Mouse (Mus musculus) forebrain, embryonic 10.5 days (tissue): Measurements from ENCODE around the gene Prpf40a. TPM values are rescaled to one million over a fixed set of nuclear protein-coding genes. Genes with fewer than 3 reads are reported as not detected.

ENCODE experiments used
- DNase-seq: peaks from one replicate; pipeline ENCODE4 v3.0.0-alpha.2; 2017; ENCODE audit warnings: low spot score; ENCODE audit errors: extremely low spot score
- H3K27ac ChIP-seq: fragments of 300-500 bp; sonication (generic); 2 replicates; pipeline ENCODE4 v1.5.1; 2016; ENCODE audit warnings: mild to moderate bottlenecking
- H3K27me3 ChIP-seq: fragments of 300-500 bp; sonication (generic); 2 replicates; pipeline ENCODE4 v1.6.1; 2016; ENCODE audit warnings: mild to moderate bottlenecking; ENCODE audit not compliant: poor library complexity, severe bottlenecking
- H3K36me3 ChIP-seq: fragments of 300-500 bp; sonication (generic); replicated peaks from 2 replicates; pipeline ENCODE4 v1.6.1; 2016; ENCODE audit warnings: mild to moderate bottlenecking, moderate library complexity
- H3K4me1 ChIP-seq: fragments of 300-500 bp; sonication (generic); 2 replicates; pipeline ENCODE4 v1.6.1; 2016
- H3K4me3 ChIP-seq: fragments of 300-500 bp; sonication (generic); 2 replicates; pipeline ENCODE4 v1.5.1; 2016; ENCODE audit warnings: mild to moderate bottlenecking, moderate library complexity
- H3K9me3 ChIP-seq: fragments of 300-500 bp; sonication (generic); 2 replicates; pipeline ENCODE4 v1.6.1; 2016; ENCODE audit warnings: mild to moderate bottlenecking, moderate library complexity
- WGBS: fragments of 180-500 bp; shearing (Covaris S2); methylation state at CpG from one replicate; pipeline ENCODE4 v1.1.7; 2016; 5-methylcytosine and 5-hydroxymethylcytosine counted together
- polyA plus RNA-seq: library from polyadenylated mRNA; unstranded; fragments of >200 nt; fragmentation: Nextera tagmentation; extraction: Ambion mirVana; gene quantifications from 2 replicates; pipeline ENCODE4 v1.2.1, GENCODE M21; 2016

Gene Prpf40a
- polyA plus RNA-seq, 1 experiment from 2014 or later, result 202 TPM

DNA sequence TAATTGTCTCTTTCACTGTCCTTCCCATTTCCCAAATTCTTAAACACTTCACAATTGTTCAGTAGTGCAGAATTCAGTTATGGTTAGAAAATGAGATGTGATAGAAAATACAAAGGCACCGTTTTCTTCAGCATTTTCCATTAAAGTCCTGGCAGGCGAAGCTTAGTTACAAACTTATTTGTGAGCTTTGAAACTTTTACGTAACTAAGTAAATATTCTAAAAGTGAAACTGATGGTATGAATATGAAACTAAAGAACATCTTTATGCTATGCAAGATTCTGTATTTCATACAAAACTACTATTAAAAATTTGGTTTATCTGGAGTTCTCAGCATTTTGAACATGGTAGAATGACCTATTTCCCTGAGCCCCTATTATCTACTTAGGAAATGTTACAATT is 12.1 kb downstream of the Prpf40a start:
- Histone ChIP-seq H3K27me3 (no peaks in the 10 kb centered on the region), H3K27ac (no peak overlapping the region), H3K4me1 (no peaks in the 10 kb centered on the region), H3K4me3 (no peak overlapping the region), H3K36me3 (peaks cover 55% of the 10 kb centered on the region), H3K9me3 (no peaks in the 10 kb centered on the region; the same call in 1 of the 2 replicates)
- 95% methylated on average over 3 of the region's 3 CpGs for WGBS
- no peak for DNase-seq

GRCm38 (mm10) chr2:53173966-53174365 is 17.1 kb downstream of the Prpf40a start:
- no peak for DNase-seq
- Histone ChIP-seq H3K36me3 (peaks cover 65% of the 10 kb centered on the region), H3K27ac (no peak overlapping the region), H3K27me3 (no peaks in the 10 kb centered on the region), H3K4me1 (no peaks in the 10 kb centered on the region), H3K9me3 (no peaks in the 10 kb centered on the region), H3K4me3 (no peak overlapping the region)

DNA sequence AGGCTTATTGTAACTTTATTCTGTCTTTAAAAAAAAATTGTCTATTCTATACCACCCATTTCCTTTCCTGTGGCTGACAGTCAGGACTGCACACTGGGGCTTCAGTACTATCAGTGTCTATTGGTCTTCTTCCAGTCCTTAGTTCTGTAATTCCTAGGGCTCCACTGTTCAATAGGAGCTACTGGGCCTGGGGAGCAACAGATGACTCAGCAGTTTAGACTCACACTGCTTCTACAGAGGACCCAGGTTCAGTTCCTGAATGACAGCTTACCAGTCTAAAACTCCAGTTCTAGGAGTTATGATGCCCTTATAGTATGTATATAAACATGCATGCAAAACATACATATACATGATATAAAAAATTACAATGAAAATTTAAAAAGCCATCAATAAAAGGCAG is 44.2 kb downstream of the Prpf40a start:
- Histone ChIP-seq H3K36me3 (peaks cover 96% of the 10 kb centered on the region), H3K9me3 (no peaks in the 10 kb centered on the region), H3K27me3 (no peaks in the 10 kb centered on the region), H3K4me1 (no peaks in the 10 kb centered on the region), H3K4me3 (no peak overlapping the region), H3K27ac (no peak overlapping the region)
- no peak for DNase-seq

GRCm38 (mm10) chr2:53131567-53131966 is 59.5 kb downstream of the Prpf40a start:
- Histone ChIP-seq H3K4me1 (no peaks in the 10 kb centered on the region), H3K27me3 (no peaks in the 10 kb centered on the region), H3K36me3 (peaks cover 96% of the 10 kb centered on the region), H3K27ac (no peak overlapping the region), H3K4me3 (no peak overlapping the region), H3K9me3 (no peaks in the 10 kb centered on the region)
- WGBS, result 97% methylated on average over 9 of the region's 9 CpGs
- no peak for DNase-seq

GRCm38 (mm10) chr2:53129070-53129469 is 62.0 kb downstream of the Prpf40a start:
- Histone ChIP-seq H3K4me3 (no peak overlapping the region), H3K9me3 (no peaks in the 10 kb centered on the region), H3K27ac (no peak overlapping the region), H3K27me3 (no peaks in the 10 kb centered on the region), H3K36me3 (peaks cover 95% of the 10 kb centered on the region), H3K4me1 (no peaks in the 10 kb centered on the region)
- WGBS, result 89% methylated on average over 6 of the region's 6 CpGs
- no peak for DNase-seq

DNA sequence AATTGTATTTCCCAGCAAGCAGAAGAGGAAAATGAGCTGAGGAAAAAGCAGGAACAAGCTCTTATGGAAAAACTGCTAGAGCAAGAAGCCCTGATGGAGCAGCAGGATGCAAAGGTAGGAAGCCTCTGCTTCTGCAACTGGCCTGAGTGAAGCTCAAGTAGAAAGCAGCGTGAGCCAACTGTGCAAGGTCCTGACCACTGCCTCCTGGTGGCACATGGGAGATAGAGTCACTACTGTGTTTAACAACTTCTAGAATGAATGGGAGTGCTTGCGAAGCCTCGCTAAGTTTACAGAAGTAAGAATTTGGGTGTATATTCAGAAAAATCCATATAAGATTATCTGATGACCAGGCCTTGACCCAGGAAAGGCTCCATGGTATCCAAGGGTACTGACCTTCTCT is 65.1 kb downstream of the Prpf40a start:
- Histone ChIP-seq H3K36me3 (peaks cover 81% of the 10 kb centered on the region), H3K9me3 (no peaks in the 10 kb centered on the region), H3K4me1 (no peaks in the 10 kb centered on the region), H3K27ac (no peak overlapping the region), H3K27me3 (no peaks in the 10 kb centered on the region), H3K4me3 (no peak overlapping the region)
- DNase-seq, result no peak
- 90% methylated on average over 3 of the region's 3 CpGs for WGBS

DNA sequence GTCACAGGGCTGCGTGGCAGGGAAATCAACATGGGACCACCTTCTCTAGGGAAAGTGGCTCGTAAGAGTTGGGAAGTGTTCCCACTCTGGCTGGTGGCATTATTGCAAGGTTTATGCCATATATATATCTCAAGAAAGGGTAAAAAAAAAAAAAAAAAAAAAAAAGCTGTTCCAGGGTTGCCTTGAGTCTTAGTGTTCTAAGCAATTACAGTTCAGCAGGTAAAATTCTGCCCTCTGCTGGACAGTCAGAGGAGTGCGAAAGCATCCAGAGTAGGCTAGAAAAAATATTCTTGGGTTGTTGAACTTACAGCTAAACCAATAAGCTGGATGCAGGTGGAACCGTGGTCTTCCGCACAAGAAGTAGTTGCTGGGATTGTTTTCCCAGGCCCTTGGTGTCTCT is 69.3 kb downstream of the Prpf40a start:
- Histone ChIP-seq H3K4me1 (no peaks in the 10 kb centered on the region), H3K4me3 (no peak overlapping the region), H3K27ac (no peak overlapping the region), H3K27me3 (no peaks in the 10 kb centered on the region), H3K9me3 (no peaks in the 10 kb centered on the region), H3K36me3 (peaks cover 78% of the 10 kb centered on the region)
- 80% methylated on average over 5 of the region's 5 CpGs for WGBS
- peak; percentile 25 for DNase-seq

DNA sequence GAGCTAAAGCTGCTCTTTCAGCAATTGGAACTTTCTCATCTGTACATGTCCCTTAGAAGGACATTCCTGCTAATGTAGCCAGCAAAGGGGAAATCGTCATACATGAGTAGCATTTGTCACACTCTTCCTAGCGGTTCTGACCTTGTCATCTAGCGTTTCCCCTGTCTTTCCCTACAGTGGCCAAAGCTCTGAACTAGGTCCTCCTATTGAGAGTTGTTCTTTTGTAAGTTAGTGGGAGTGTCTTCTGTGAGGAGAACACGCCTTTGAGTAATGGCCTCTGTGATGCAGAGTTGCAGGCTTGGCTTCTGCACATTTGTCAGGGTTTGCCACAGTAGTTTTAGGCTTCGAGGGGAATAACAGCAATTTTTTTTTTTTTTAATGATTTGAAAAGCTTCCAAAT is 82.5 kb downstream of the Prpf40a start:
- no peak for DNase-seq
- peaks cover 99% of the 10 kb centered on the region for H3K36me3 ChIP-seq
- H3K27me3 ChIP-seq, result no peaks in the 10 kb centered on the region
- WGBS, result 84% methylated on average over 5 of the region's 5 CpGs
- H3K9me3 ChIP-seq, result no peaks in the 10 kb centered on the region
- H3K4me1 ChIP-seq, result no peaks in the 10 kb centered on the region
- no peak overlapping the region for H3K27ac ChIP-seq
- no peak overlapping the region for H3K4me3 ChIP-seq

- no peak overlapping the region for H3K27ac ChIP-seq
- no peaks in the 10 kb centered on the region for H3K27me3 ChIP-seq
- 93% methylated on average over 8 of the region's 8 CpGs for WGBS
- H3K36me3 ChIP-seq, result peaks cover 96% of the 10 kb centered on the region
- H3K9me3 ChIP-seq, result no peaks in the 10 kb centered on the region
- H3K4me1 ChIP-seq, result no peaks in the 10 kb centered on the region
- no peak for DNase-seq
- H3K4me3 ChIP-seq, result no peak overlapping the region
These were observed 84.6 kb downstream of the Prpf40a start for GRCm38 (mm10) chr2:53106472-53106871.

GRCm38 (mm10) chr2:53106056-53106455 is 85.0 kb downstream of the Prpf40a start:
- Histone ChIP-seq H3K4me1 (no peaks in the 10 kb centered on the region), H3K9me3 (no peaks in the 10 kb centered on the region), H3K27ac (no peak overlapping the region), H3K27me3 (no peaks in the 10 kb centered on the region), H3K4me3 (no peak overlapping the region), H3K36me3 (peaks cover 95% of the 10 kb centered on the region)
- 92% methylated on average over 7 of the region's 7 CpGs for WGBS
- no peak for DNase-seq

DNA sequence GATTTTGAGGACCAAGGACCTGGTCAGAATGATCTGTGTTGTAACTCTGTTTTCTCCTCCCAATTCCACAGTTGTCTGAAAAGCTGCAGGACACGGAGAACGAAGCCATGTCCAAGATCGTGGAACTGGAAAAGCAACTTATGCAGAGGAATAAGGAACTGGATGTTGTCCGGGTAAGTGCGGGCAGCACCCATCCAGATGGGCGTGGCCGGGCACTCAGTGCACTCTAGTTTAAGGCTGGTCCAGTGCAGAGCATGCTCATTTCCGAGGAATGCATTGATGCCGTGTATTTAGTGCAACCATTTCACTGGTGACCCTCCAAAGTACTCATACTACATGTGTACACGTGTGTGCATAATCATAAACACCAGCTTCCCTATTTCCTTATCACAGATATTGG is 85.7 kb downstream of the Prpf40a start:
- DNase-seq, result no peak
- Histone ChIP-seq H3K4me1 (no peaks in the 10 kb centered on the region), H3K27me3 (no peaks in the 10 kb centered on the region), H3K36me3 (peaks cover 88% of the 10 kb centered on the region), H3K9me3 (no peaks in the 10 kb centered on the region), H3K27ac (no peak overlapping the region), H3K4me3 (no peak overlapping the region)
- 95% methylated on average over 10 of the region's 10 CpGs for WGBS

DNA sequence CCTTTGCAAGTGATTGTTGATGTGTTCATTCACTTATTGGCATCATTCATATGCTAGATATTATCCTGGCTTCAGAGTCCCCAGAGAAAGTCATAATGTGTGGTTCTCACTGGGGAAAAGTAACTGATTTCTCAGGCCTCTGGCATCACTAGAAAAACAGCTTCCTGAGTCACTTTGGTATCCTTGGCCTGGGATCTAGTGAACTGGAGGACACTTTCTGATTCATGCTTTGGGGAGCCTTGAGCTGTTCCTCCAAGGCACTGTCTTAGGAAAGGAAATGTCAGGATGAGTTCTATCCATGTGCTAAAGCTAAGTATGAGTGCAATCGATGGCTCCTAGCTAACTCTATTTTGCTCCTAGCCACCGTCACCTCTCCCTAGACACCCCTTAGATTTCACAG is 88.2 kb downstream of the Prpf40a start:
- H3K27me3 ChIP-seq, result no peaks in the 10 kb centered on the region
- H3K36me3 ChIP-seq, result peaks cover 68% of the 10 kb centered on the region
- H3K4me1 ChIP-seq, result no peaks in the 10 kb centered on the region
- no peaks in the 10 kb centered on the region for H3K9me3 ChIP-seq
- H3K4me3 ChIP-seq, result no peak overlapping the region
- WGBS, result 89% methylated on average over 2 of the region's 2 CpGs
- no peak for DNase-seq
- no peak overlapping the region for H3K27ac ChIP-seq

DNA sequence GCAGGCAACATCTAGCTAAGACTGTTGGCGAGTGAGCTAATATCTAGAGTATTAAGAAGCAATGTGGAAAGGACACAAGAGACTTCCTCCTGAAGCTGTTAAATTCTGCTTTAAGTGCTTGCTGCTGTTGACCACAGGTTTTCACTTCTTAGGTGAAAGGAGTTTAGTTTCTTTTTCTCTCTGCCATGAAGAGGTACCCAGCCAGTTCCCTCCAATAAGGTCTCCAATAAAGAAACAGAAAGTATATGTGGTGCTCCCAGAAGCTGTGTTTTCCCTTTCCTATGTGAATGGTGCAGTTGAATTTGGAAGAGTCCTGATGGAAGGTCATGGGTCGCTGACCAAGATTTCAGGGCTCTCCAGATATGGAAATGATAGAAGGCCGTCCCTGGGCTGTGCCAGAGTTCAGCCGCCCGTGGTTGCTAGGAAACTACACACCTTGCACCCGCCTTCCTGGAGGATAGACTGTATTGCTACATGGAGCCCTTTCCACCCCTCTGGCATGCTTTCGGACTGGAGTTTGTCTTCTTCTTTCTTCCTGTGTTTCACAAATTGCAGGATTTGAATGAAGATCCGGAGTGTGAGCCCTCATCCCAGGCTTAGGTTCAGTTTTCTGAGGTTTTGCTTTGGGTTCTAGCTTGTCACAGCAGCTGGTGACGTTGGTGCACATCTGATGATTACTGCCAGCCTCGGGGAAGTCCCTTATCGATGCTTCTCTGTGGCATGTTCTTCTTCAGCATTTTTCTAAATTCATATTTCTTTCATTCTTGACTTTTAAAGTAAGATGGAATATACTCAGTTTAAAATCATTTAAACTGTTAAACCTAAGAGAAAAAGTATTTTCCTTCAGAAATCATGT is 89.0 kb downstream of the Prpf40a start:
- no peaks in the 10 kb centered on the region for H3K4me1 ChIP-seq
- no peak overlapping the region for H3K4me3 ChIP-seq
- 94% methylated on average over 11 of the region's 11 CpGs for WGBS
- no peak for DNase-seq
- H3K27me3 ChIP-seq, result no peaks in the 10 kb centered on the region
- peaks cover 67% of the 10 kb centered on the region for H3K36me3 ChIP-seq
- no peak overlapping the region for H3K27ac ChIP-seq
- H3K9me3 ChIP-seq, result no peaks in the 10 kb centered on the region

DNA sequence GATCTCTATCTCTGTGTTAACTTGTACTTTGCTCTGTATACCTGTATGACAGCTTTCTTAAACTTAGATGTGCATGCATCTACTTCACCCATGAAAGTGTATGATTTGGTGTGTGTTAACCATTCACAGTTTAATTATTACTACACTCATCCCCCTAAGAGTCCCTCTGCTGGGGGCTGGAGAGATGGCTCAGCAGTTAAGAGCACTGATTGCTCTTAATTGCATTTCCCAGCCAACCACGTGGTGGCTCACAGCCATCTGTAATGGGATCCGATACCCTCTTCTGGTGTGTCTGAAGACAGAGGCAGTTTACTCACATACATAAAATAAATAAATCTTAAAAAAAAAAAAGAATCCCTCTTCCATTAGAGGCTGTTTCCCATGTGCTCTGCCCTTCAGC is 91.0 kb downstream of the Prpf40a start:
- H3K9me3 ChIP-seq, result no peaks in the 10 kb centered on the region
- H3K27ac ChIP-seq, result no peak overlapping the region
- H3K36me3 ChIP-seq, result peaks cover 50% of the 10 kb centered on the region
- no peaks in the 10 kb centered on the region for H3K27me3 ChIP-seq
- WGBS, result 77% methylated on average over 2 of the region's 2 CpGs
- DNase-seq, result no peak
- no peak overlapping the region for H3K4me3 ChIP-seq
- no peaks in the 10 kb centered on the region for H3K4me1 ChIP-seq
